Mouse (Mus musculus): Measurements from ENCODE around the gene Nudt17. TPM values are rescaled to one million over a fixed set of nuclear protein-coding genes. Genes with fewer than 3 reads are reported as not detected.
"Not testable (repeated sequence)": the region's sequence is repeated elsewhere in the genome, so short reads cannot be mapped to it uniquely, and the experiment has no call there.

The Nudt17 gene
- polyA plus RNA-seq (2015; fragmentation: Nextera tagmentation; extraction: Ambion mirVana): 7.1 and 7.2 TPM in 2 replicates

DNA sequence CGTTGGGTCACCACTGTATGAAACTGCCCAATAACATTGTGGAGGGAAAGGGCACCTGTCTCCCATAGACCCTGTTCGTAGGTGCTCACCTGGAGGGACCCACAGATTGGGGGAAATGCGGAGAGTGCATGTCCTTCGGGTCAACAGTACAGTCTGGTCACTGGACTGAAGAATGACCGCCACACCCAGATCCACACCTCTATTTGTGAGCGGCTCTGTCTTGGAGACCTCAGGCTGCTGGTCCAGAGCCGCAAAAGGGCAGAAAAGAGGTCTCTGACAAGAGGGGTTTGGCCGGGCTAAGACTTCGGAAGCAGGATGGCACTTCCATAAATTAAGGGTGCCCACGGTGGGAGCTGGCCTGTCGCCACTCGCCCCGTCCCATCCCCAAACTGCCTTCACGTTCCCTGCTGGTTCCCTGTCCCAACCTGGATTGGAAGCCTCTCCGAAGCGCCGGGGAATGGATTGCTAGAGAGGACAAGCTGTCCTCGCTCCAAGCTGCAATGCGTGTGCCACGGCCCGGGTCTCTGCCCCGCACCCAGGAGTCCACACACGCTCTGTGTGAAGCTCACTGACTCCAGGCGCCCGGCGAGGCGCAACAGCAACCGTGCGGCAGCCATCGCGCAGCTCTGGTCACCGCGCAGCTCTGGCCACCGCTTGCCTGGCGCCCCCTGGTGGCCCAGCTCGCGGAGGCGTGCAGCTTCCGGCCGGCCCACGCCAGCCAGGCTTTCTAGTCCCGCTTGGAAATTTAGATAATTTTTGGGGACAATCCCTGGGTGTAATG lies at the start of gene Nudt17:
Gene Nudt17 (minus strand): TSS at position 660 of the 781 bp plus-strand sequence.
- H3K36me3 ChIP-seq: peaks cover 62% of the 10 kb centered on the region
- H3K27ac ChIP-seq (replicated peaks): no peak within 1 kb of the TSS
- H3K4me1 ChIP-seq: peaks cover 10% of the 10 kb centered on the region
- WGBS: 5% methylated on average over 42 of the region's 42 CpGs
- no peaks in the 10 kb centered on the region for H3K9me3 ChIP-seq
- peak; percentile 64; the same call in 1 of the 2 replicates for ATAC-seq (ENCODE audit: extremely low read depth, insufficient number of reproducible peaks, low FRiP score, low TSS enrichment)
- peak within 1 kb of the TSS; percentile 86 for H3K4me2 ChIP-seq
- H3K4me3 ChIP-seq: peak within 1 kb of the TSS; percentile 56
- H3K9ac ChIP-seq: peak within 1 kb of the TSS; percentile 83
- H3K27me3 ChIP-seq (replicated peaks): peaks cover 7% of the 10 kb centered on the region; the same call in 1 of the 2 replicates

DNA sequence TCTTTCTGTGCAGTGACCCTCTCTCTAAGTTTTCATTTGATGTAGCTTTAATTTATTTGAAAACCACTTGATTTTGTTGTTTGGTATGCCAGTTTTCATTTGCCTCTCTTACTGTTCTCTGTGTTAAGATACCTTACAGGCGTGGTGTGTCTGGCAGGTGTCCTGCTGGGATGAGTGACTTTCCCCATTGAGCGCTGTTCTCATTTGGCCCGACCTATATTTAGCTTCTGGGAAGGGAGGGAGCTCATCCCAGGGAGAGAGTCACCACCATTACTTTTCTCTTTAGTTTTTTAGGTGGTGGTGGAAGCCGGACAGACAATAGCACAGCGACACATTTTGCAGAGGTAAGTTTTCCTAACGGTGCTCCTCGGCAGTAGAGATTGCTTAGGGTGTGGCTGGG lies 49.3 kb upstream of the Nudt17 start:
- Histone ChIP-seq H3K27me3 (replicated peaks) (no peaks in the 10 kb centered on the region), H3K9ac (no peak overlapping the region), H3K4me1 (peaks cover 12% of the 10 kb centered on the region), H3K9me3 (no peaks in the 10 kb centered on the region), H3K4me2 (0 out of 2 replicates have a peak overlapping the region, but pooled peaks have one; percentile 20), H3K27ac (replicated peaks) (peak overlapping the region; percentile 13; the same call in 1 of the 2 replicates), H3K4me3 (no peak overlapping the region), H3K36me3 (peaks cover 10% of the 10 kb centered on the region)
- ATAC-seq (ENCODE audit: extremely low read depth, insufficient number of reproducible peaks, low FRiP score, low TSS enrichment): no peak
- 45% methylated on average over 7 of the region's 7 CpGs for WGBS

DNA sequence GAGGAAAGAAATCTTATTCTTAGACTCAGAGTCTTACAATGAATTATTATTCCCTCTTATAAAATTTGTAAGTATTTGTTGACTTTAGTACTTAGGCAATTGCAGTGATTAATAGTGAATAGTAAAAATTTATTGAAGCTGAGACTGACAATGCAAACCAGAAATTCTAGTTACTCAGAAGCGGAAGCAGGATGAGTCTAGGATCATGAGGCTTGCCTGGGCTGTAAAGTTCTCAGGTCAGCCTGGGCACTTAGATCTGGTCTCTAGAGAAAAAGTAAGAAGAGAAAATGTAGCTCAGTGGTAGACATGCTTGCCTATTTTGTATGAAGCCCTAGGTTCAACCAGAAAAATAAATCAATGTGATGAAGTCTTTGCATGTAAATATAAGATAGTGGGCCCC lies 47.6 kb upstream of the Nudt17 start:
- ATAC-seq (ENCODE audit: extremely low read depth, insufficient number of reproducible peaks, low FRiP score, low TSS enrichment): no peak
- Histone ChIP-seq H3K27ac (replicated peaks) (no peak overlapping the region), H3K36me3 (peaks cover 10% of the 10 kb centered on the region), H3K4me3 (no peak overlapping the region), H3K4me2 (no peak overlapping the region), H3K9ac (no peak overlapping the region), H3K9me3 (no peaks in the 10 kb centered on the region), H3K4me1 (peaks cover 12% of the 10 kb centered on the region), H3K27me3 (replicated peaks) (no peaks in the 10 kb centered on the region)
- 93% methylated on average over 1 of the region's 1 CpGs for WGBS

DNA sequence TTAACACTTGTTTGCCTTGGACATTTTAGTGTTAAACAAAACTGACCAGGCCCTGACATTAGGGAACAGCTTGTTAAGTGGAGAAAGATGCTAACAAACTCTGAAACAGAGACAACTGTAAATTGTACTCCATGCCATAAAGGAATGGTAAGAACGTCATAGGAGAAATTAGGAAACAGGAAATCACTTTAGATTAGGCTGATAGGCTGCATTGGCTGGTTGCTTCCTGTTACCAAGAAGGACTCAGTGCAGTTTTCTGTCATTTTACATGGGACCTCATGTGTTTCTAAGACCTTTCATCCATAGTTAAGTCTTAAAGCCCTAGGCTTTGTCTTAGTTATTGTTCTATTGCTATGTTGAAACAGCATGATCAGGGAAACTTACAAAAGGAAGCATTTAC lies 38.5 kb upstream of the Nudt17 start:
- H3K27ac ChIP-seq (replicated peaks): no peak overlapping the region
- no peaks in the 10 kb centered on the region for H3K27me3 ChIP-seq (replicated peaks)
- H3K9ac ChIP-seq: no peak overlapping the region
- peaks cover 24% of the 10 kb centered on the region for H3K4me1 ChIP-seq
- H3K4me3 ChIP-seq: no peak overlapping the region
- H3K36me3 ChIP-seq: no peaks in the 10 kb centered on the region; the same call in 1 of the 2 replicates
- ATAC-seq (ENCODE audit: extremely low read depth, insufficient number of reproducible peaks, low FRiP score, low TSS enrichment): no peak
- H3K9me3 ChIP-seq: no peaks in the 10 kb centered on the region
- no peak overlapping the region for H3K4me2 ChIP-seq
- WGBS: 56% methylated on average over 1 of the region's 1 CpGs

DNA sequence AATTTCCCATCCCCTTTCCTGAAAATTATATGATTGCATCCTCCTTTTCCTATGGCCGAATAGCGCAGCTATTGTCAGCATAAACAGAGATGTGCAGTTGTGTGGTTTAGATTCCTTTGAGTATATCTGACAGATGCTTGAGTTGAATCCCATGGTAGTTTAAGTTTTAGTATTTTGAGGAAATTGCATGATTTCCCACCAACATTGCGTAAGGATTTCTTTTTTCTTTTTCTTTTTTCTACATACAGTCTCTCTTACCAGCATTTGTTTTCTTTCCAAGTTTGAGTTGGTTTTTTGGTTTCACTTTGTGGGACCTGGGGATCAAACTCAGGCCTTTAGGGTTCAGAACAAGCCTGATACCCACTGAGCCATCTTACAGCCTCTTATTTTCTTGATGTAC lies 36.0 kb upstream of the Nudt17 start:
- Histone ChIP-seq H3K4me2 (no peak overlapping the region), H3K4me1 (peaks cover 24% of the 10 kb centered on the region), H3K4me3 (no peak overlapping the region), H3K27ac (replicated peaks) (no peak overlapping the region), H3K36me3 (no peaks in the 10 kb centered on the region; the same call in 1 of the 2 replicates), H3K27me3 (replicated peaks) (no peaks in the 10 kb centered on the region), H3K9ac (no peak overlapping the region), H3K9me3 (no peaks in the 10 kb centered on the region)
- WGBS: 85% methylated on average over 3 of the region's 3 CpGs
- ATAC-seq (ENCODE audit: extremely low read depth, insufficient number of reproducible peaks, low FRiP score, low TSS enrichment): no peak

DNA sequence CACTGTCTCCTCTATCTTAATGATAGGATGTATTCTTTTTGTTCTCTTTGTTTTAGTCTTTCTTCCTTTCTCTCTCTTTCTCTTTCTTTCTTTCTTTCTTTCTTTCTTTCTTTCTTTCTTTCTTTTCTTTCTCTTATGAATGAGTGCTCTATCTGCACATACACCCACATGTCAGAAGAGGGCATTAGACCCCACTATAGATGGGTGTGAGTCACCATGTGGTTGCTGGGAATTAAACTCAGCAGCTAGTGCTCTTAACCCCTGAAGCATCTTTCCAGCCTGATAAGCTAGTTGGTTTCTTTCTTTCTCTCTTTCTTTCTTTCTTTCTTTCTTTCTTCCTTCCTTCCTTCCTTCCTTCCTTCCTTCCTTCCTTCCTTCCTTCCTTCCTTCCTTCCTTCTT lies 31.9 kb upstream of the Nudt17 start:
- H3K9me3 ChIP-seq; ATAC-seq (ENCODE audit: extremely low read depth, insufficient number of reproducible peaks, low FRiP score, low TSS enrichment); H3K36me3 ChIP-seq; H3K4me2 ChIP-seq; H3K9ac ChIP-seq; H3K4me3 ChIP-seq; H3K27me3 ChIP-seq (replicated peaks); H3K27ac ChIP-seq (replicated peaks): not testable (repeated sequence)
- peaks cover 27% of the 10 kb centered on the region for H3K4me1 ChIP-seq

DNA sequence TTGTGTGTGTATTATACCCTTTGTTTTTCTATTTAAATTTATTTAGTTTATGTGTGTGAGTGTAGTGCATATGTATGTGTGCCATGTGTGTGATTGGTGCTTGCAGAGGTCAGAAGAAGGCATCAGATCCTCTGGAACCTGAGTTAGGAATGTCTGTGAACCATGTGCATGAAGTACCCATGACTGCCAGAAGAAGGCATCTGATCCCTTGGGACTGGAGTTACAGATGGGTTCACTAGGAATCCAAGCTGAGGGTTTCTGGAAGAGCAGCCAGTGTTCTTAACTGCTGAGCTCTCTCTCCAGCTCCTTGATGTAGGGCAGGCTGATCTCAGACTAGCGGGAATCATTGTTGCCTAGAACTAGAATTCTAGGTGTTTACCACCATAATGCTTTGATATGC lies 29.6 kb upstream of the Nudt17 start:
- H3K4me3 ChIP-seq: no peak overlapping the region
- peaks cover 32% of the 10 kb centered on the region for H3K4me1 ChIP-seq
- no peak for ATAC-seq (ENCODE audit: extremely low read depth, insufficient number of reproducible peaks, low FRiP score, low TSS enrichment)
- no peak overlapping the region for H3K27ac ChIP-seq (replicated peaks)
- H3K9ac ChIP-seq: no peak overlapping the region
- no peaks in the 10 kb centered on the region for H3K9me3 ChIP-seq
- H3K36me3 ChIP-seq: no peaks in the 10 kb centered on the region
- no peak overlapping the region for H3K4me2 ChIP-seq
- H3K27me3 ChIP-seq (replicated peaks): no peaks in the 10 kb centered on the region
- WGBS: 69% methylated on average over 1 of the region's 1 CpGs

DNA sequence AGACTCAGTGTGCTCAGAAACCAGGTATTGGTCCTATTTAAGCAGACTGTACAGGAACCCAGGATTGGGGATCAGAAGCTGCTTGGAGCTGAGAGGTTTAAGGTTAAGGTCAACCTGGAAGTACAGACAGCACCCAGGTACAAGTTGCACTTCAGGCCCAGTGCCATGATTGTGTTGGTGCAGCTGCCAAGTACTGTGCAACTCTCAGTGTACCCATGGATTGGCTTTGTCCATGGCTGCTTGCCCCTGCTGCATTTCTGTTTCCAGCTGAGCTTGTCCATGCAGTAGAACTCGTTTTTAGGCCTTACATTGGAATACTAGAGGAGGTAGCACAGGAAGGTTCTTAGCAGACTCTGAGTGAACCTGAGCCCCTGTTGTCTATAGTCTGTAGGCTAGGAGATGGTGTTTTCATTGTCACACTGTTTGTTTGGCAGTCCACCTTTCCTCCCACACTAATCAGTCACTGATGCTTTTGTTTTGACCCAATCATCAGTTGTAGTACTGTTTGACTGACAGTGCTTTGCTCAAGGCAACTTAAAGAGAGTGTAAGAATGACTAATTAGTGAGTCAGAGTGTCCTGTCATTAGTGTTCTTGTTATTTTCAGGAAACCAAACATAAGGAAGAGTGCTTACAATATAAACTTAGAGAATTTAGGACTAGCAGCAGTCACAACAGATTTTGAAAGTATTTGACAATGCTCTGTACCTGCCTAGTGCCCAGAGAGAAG lies 28.8 kb upstream of the Nudt17 start:
- Histone ChIP-seq H3K4me3 (no peak overlapping the region), H3K4me1 (peaks cover 26% of the 10 kb centered on the region), H3K4me2 (no peak overlapping the region), H3K9ac (no peak overlapping the region), H3K27ac (replicated peaks) (no peak overlapping the region; the same call in 1 of the 2 replicates), H3K27me3 (replicated peaks) (no peaks in the 10 kb centered on the region), H3K36me3 (peaks cover 3% of the 10 kb centered on the region; the same call in 1 of the 2 replicates), H3K9me3 (no peaks in the 10 kb centered on the region)
- WGBS: 43% methylated on average over 1 of the region's 1 CpGs
- no peak for ATAC-seq (ENCODE audit: extremely low read depth, insufficient number of reproducible peaks, low FRiP score, low TSS enrichment)

DNA sequence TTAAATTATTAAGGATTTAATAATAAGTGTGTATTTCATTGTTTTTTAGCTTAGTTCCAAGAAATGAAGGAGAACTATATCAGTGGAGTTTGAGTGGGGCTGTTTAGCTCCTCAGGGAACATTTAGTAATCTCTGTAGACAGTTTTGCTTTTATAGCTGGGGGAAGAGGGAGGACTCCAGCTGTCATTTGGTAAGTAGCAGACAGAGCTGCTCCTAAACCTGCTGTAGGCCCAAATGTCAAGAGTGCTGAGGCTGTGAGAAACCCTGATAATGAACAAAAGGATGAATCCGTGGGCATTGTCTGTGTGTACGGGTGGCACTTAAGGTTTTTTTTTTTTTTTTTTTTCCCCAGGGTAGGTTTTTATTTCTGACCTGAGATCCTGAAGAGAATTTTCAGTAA lies 26.8 kb upstream of the Nudt17 start:
- Histone ChIP-seq H3K9ac (no peak overlapping the region), H3K4me3 (no peak overlapping the region), H3K4me2 (no peak overlapping the region), H3K27me3 (replicated peaks) (no peaks in the 10 kb centered on the region), H3K36me3 (peaks cover 3% of the 10 kb centered on the region; the same call in 1 of the 2 replicates), H3K9me3 (no peaks in the 10 kb centered on the region), H3K27ac (replicated peaks) (no peak overlapping the region), H3K4me1 (peaks cover 43% of the 10 kb centered on the region)
- 75% methylated on average over 2 of the region's 2 CpGs for WGBS
- ATAC-seq (ENCODE audit: extremely low read depth, insufficient number of reproducible peaks, low FRiP score, low TSS enrichment): no peak

DNA sequence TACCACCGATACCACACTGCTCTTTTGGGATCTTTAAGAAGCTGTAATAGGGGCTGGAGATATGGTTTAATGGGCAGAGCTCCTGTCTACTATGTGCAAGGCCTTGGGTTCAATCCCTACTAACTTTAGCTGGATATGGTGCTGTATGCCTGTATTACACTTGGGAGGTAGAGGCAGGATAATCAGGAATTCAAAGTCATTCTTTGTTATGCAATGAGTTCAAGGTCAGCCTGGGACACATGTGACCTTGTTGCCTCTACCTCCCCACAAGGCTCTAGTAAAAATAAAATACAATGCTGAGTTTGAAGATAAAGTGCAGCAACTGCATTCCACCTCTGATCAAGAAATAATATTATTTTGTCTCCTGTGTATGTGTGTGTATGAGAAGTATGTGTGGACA lies 25.6 kb upstream of the Nudt17 start:
- Histone ChIP-seq H3K27me3 (replicated peaks) (no peaks in the 10 kb centered on the region), H3K9me3 (no peaks in the 10 kb centered on the region), H3K36me3 (peaks cover 3% of the 10 kb centered on the region; the same call in 1 of the 2 replicates), H3K27ac (replicated peaks) (no peak overlapping the region), H3K4me1 (peaks cover 55% of the 10 kb centered on the region), H3K4me2 (no peak overlapping the region), H3K9ac (no peak overlapping the region), H3K4me3 (no peak overlapping the region)
- WGBS: 83% methylated on average over 1 of the region's 1 CpGs
- no peak for ATAC-seq (ENCODE audit: extremely low read depth, insufficient number of reproducible peaks, low FRiP score, low TSS enrichment)

DNA sequence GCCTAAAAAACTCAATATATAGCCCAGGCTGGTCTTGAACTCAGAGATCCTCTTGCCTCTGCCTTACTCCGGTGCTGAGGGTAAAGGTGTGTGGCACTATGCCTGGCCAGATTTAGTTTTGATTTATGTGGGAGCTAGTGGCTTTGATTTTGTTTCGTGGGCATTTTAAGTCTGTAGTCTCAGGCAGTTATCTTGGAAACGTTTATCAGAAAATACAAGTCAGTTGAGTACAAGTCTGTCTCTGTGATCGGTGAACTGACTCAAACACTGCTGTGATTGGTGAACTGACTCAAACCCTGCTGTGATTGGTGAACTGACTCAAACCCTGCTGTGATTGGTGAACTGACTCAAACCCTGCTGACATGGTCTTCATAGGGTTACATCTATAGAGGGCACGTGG lies 22.4 kb upstream of the Nudt17 start:
- no peak overlapping the region for H3K4me2 ChIP-seq
- H3K4me3 ChIP-seq: no peak overlapping the region
- H3K36me3 ChIP-seq: peaks cover 3% of the 10 kb centered on the region; the same call in 1 of the 2 replicates
- H3K27ac ChIP-seq (replicated peaks): no peak overlapping the region
- no peaks in the 10 kb centered on the region for H3K9me3 ChIP-seq
- 48% methylated on average over 5 of the region's 5 CpGs for WGBS
- H3K4me1 ChIP-seq: peaks cover 56% of the 10 kb centered on the region
- H3K9ac ChIP-seq: no peak overlapping the region; the same call in 1 of the 2 replicates
- no peak for ATAC-seq (ENCODE audit: extremely low read depth, insufficient number of reproducible peaks, low FRiP score, low TSS enrichment)
- no peaks in the 10 kb centered on the region for H3K27me3 ChIP-seq (replicated peaks)
